20 mouse cellular contexts compared by ENCODE assay signal in genomic region chr4:127736781-127737180, GRCm38 (mm10).
A peak's percentile ranks its signal among the peaks of the same experiment; 100 is the strongest.
DNase-seq lines count a peak whose midpoint lies in the region; ATAC-seq lines count a peak whose summit lies in the region.
"Had no signal": no experiment of that assay in that cellular context is flagged by ENCODE, and none has a peak within 500 bp of the region (broad histone marks: within the 10 kb centered on the region; RNA-seq: fewer than 3 reads in every experiment).

No protein-coding gene starts in this region.

- H3K36me3 ChIP-seq in hindbrain, embryonic 14.5 days (replicated peaks; ENCODE audit: control insufficient read depth, insufficient read depth): no peaks in the 10 kb centered on the region
- H3K36me3 ChIP-seq: embryonic facial prominence, embryonic 15.5 days; heart, embryonic 12.5 days; hindbrain, embryonic 13.5 days; midbrain, embryonic 10.5 days had no signal

- H3K9me3 ChIP-seq in hindbrain, embryonic 14.5 days (ENCODE audit: control insufficient read depth, low read length): no peaks in the 10 kb centered on the region
- H3K9me3 ChIP-seq: embryonic facial prominence, embryonic 15.5 days; heart, embryonic 12.5 days; hindbrain, embryonic 13.5 days; midbrain, embryonic 10.5 days had no signal

- peaks cover 11% of the 10 kb centered on the region; the same call in 1 of the 2 replicates for H3K4me1 ChIP-seq in hindbrain, embryonic 14.5 days (replicated peaks; ENCODE audit: control insufficient read depth, insufficient read depth, low read length)
- H3K4me1 ChIP-seq: embryonic facial prominence, embryonic 15.5 days; heart, embryonic 12.5 days had no signal

- H3K9ac ChIP-seq in hindbrain, embryonic 14.5 days: no peak overlapping the region
- H3K9ac ChIP-seq: embryonic facial prominence, embryonic 15.5 days; heart, embryonic 12.5 days; hindbrain, embryonic 13.5 days had no signal

- no peak overlapping the region for H3K4me3 ChIP-seq in hindbrain, embryonic 14.5 days (replicated peaks; ENCODE audit: low read length)
- H3K4me3 ChIP-seq: embryonic facial prominence, embryonic 15.5 days; heart, embryonic 12.5 days; hindbrain, embryonic 13.5 days; midbrain, embryonic 10.5 days had no signal

- ATAC-seq in hindbrain, embryonic 14.5 days (ENCODE audit: low FRiP score): no peak
- ATAC-seq: Patski had no signal

- WGBS in hindbrain, embryonic 14.5 days: 86% methylated on average over 2 of the region's 2 CpGs

- DNase-seq in frontal cortex, postnatal 36 days (ENCODE audit: low spot score in 2 of 2): peak; percentile 23 to 38
- DNase-seq in frontal cortex, postnatal 25 days (ENCODE audit: low spot score in 2 of 2): no peak
- peak; percentile 33 to 41 for DNase-seq in right cerebral cortex, adult 2 months (ENCODE audit: low spot score in 2 of 2)
- no peak for DNase-seq in right cerebral cortex, postnatal 4 days
- DNase-seq in brain, adult 2 months (ENCODE audit: low read depth, low spot score): peak; percentile 77
- DNase-seq in right cerebral cortex, postnatal 36 days (ENCODE audit: low spot score in 2 of 2): peak; percentile 6 to 21
- DNase-seq in cerebellum, adult 11 months: no peak
- DNase-seq in hindbrain, embryonic 14.5 days (ENCODE audit: low spot score): no peak
- DNase-seq: cerebellum, adult 11-12 months; cerebellum, postnatal 25 days; kidney, adult 8-10 months; kidney, postnatal 36 days; lung, adult 2 months; retina, postnatal 1 day had no signal

- no peak overlapping the region for H3K27ac ChIP-seq in hindbrain, embryonic 14.5 days
- H3K27ac ChIP-seq: embryonic facial prominence, embryonic 15.5 days; hindbrain, embryonic 13.5 days; midbrain, embryonic 10.5 days had no signal

- no peaks in the 10 kb centered on the region for H3K27me3 ChIP-seq in hindbrain, embryonic 14.5 days (ENCODE audit: control insufficient read depth, insufficient read depth, low read length)
- H3K27me3 ChIP-seq: embryonic facial prominence, embryonic 15.5 days; heart, embryonic 12.5 days; hindbrain, embryonic 13.5 days; Patski had no signal

- no peak overlapping the region for H3K4me2 ChIP-seq in hindbrain, embryonic 14.5 days (replicated peaks)
- H3K4me2 ChIP-seq: embryonic facial prominence, embryonic 15.5 days; heart, embryonic 12.5 days; hindbrain, embryonic 13.5 days; liver, embryonic 11.5 days had no signal

Comparison
In these comparisons a context has a peak if more than half of its experiments do, and no peak if none do; other contexts are left out.
1. DNase-seq: peak in frontal cortex, postnatal 36 days (2 of 2), right cerebral cortex, adult 2 months (2 of 2), brain, adult 2 months (single experiment) and right cerebral cortex, postnatal 36 days (2 of 2); none in frontal cortex, postnatal 25 days (0 of 2), right cerebral cortex, postnatal 4 days (single experiment), cerebellum, adult 11 months (single experiment) and hindbrain, embryonic 14.5 days (single experiment).